Comparison of ENCODE assay signal across 14 mouse cellular contexts in genomic region chr11:118897114-118897841, GRCm38 (mm10). TPM values are rescaled to one million over a fixed set of nuclear protein-coding genes. Genes with fewer than 3 reads are reported as not detected.
DNase-seq lines count a peak whose midpoint lies in the region; ATAC-seq and TF ChIP-seq lines count a peak whose summit lies in the region.
"Had no signal": no experiment of that assay in that cellular context is flagged by ENCODE, and none has a peak within 500 bp of the region (broad histone marks: within the 10 kb centered on the region; RNA-seq: fewer than 3 reads in every experiment).

No protein-coding gene starts in this region.

- H3K4me3 ChIP-seq in hindbrain, embryonic 11.5 days (ENCODE audit: low read depth, low read length) = no peak overlapping the region
- H3K4me3 ChIP-seq in midbrain, postnatal 0 days (ENCODE audit: low read depth, low read length) = no peak overlapping the region
- H3K4me3 ChIP-seq in limb, embryonic 10.5 days = no peak overlapping the region
- H3K4me3 ChIP-seq: limb, embryonic 12.5 days had no signal

- DNase-seq in cerebellum, adult 18-20 months = peak; percentile 59 to 60
- no peak for DNase-seq in cerebellum, adult 9-10 months
- peak; percentile 53 to 58 for DNase-seq in cerebellum, postnatal 14 days
- no peak for DNase-seq in hindbrain, embryonic 11.5 days (ENCODE audit: low spot score)
- DNase-seq in midbrain, postnatal 0 days (ENCODE audit: low spot score) = no peak
- no peak for DNase-seq in limb, embryonic 10.5 days (ENCODE audit: low spot score)
- no peak for DNase-seq in embryo, embryonic 10.5 days (ENCODE audit: low spot score)
- DNase-seq in spleen, postnatal 36 days (ENCODE audit: low spot score in 2 of 2) = no peak
- DNase-seq: heart, adult 18-20 months; kidney, postnatal 25 days; lung, postnatal 10 days had no signal

- peak; percentile 64 for ATAC-seq in hindbrain, embryonic 11.5 days (ENCODE audit: low FRiP score)
- no peak for ATAC-seq in midbrain, postnatal 0 days (ENCODE audit: low FRiP score)

- H3K4me1 ChIP-seq in hindbrain, embryonic 11.5 days (replicated peaks; ENCODE audit: control insufficient read depth, insufficient read depth, low read length) = peaks cover 12% of the 10 kb centered on the region
- peaks cover 20% of the 10 kb centered on the region for H3K4me1 ChIP-seq in midbrain, postnatal 0 days (ENCODE audit: insufficient read depth, low read length)
- H3K4me1 ChIP-seq in limb, embryonic 10.5 days = peaks cover 54% of the 10 kb centered on the region

- H3K27ac ChIP-seq in hindbrain, embryonic 11.5 days (ENCODE audit: low read depth, low read length) = peak overlapping the region; percentile 62
- H3K27ac ChIP-seq in midbrain, postnatal 0 days (ENCODE audit: low read depth, low read length) = peak overlapping the region; percentile 39; the same call in 1 of the 2 replicates
- no peak overlapping the region for H3K27ac ChIP-seq in limb, embryonic 10.5 days
- H3K27ac ChIP-seq: limb, embryonic 12.5 days had no signal

- H3K4me2 ChIP-seq in hindbrain, embryonic 11.5 days (replicated peaks; ENCODE audit: low read depth, low read length) = no peak overlapping the region
- H3K4me2 ChIP-seq in midbrain, postnatal 0 days (ENCODE audit: low read depth, low read length, poor library complexity, severe bottlenecking) = no peak overlapping the region
- H3K4me2 ChIP-seq: limb, embryonic 12.5 days had no signal

- WGBS in hindbrain, embryonic 11.5 days = 55% methylated on average over 21 of the region's 21 CpGs
- 23% methylated on average over 21 of the region's 21 CpGs for WGBS in midbrain, postnatal 0 days
- WGBS in limb, embryonic 10.5 days = 72% methylated on average over 21 of the region's 21 CpGs

- no peak for TF ChIP-seq CTCF in midbrain, postnatal 0 days (IDR thresholded peaks at IDR 0.05)

- no peaks in the 10 kb centered on the region for H3K36me3 ChIP-seq in hindbrain, embryonic 11.5 days (ENCODE audit: control insufficient read depth, insufficient read depth, low read length)
- no peaks in the 10 kb centered on the region for H3K36me3 ChIP-seq in midbrain, postnatal 0 days (ENCODE audit: insufficient read depth, low read length)
- H3K36me3 ChIP-seq in limb, embryonic 10.5 days = no peaks in the 10 kb centered on the region
- H3K36me3 ChIP-seq: limb, embryonic 12.5 days had no signal

- peak overlapping the region; percentile 45 for H3K9ac ChIP-seq in hindbrain, embryonic 11.5 days (ENCODE audit: low read depth, low read length)
- no peak overlapping the region for H3K9ac ChIP-seq in midbrain, postnatal 0 days (replicated peaks; ENCODE audit: low read length, poor library complexity, severe bottlenecking)
- H3K9ac ChIP-seq: limb, embryonic 12.5 days had no signal

- no peaks in the 10 kb centered on the region for H3K27me3 ChIP-seq in hindbrain, embryonic 11.5 days (ENCODE audit: control insufficient read depth, insufficient read depth, low read length)
- H3K27me3 ChIP-seq in midbrain, postnatal 0 days (ENCODE audit: insufficient read depth, low read length) = no peaks in the 10 kb centered on the region
- H3K27me3 ChIP-seq in limb, embryonic 10.5 days (ENCODE audit: low read depth, poor library complexity, severe bottlenecking) = peaks cover 38% of the 10 kb centered on the region

- no peaks in the 10 kb centered on the region for H3K9me3 ChIP-seq in hindbrain, embryonic 11.5 days (ENCODE audit: control insufficient read depth, low read length)
- H3K9me3 ChIP-seq in midbrain, postnatal 0 days (ENCODE audit: low read length) = no peaks in the 10 kb centered on the region
- H3K9me3 ChIP-seq in limb, embryonic 10.5 days (replicated peaks) = no peaks in the 10 kb centered on the region
- H3K9me3 ChIP-seq: limb, embryonic 12.5 days had no signal

RNA-seq across cellular contexts. Expression of gene Rbfox3, which starts 14.1 kb away (rescaled TPM):
- polyA plus RNA-seq in hindbrain, embryonic 11.5 days (2014; fragmentation: Nextera tagmentation; extraction: Ambion mirVana) = 11.7 and 12.6 TPM in 2 replicates
- total RNA-seq in midbrain, postnatal 0 days (2014; rRNA removed) = 41.2 and 60.3 TPM in 2 replicates
- polyA plus RNA-seq in midbrain, postnatal 0 days (2015; fragmentation: Nextera tagmentation; extraction: Ambion mirVana) = 72.5 and 73.3 TPM in 2 replicates
- polyA plus RNA-seq in limb, embryonic 10.5 days (2016; fragmentation: Nextera tagmentation; extraction: Ambion mirVana) = 1.4 and 1.7 TPM in 2 replicates
- total RNA-seq: common myeloid progenitor, adult 5-6 weeks; hematopoietic stem cell, adult 5-6 weeks had no signal

Comparison
In these comparisons a context has a peak if more than half of its experiments do, and no peak if none do; other contexts are left out.
1. DNase-seq: peak in cerebellum, adult 18-20 months (2 of 2) and cerebellum, postnatal 14 days (2 of 2); none in cerebellum, adult 9-10 months (single experiment), hindbrain, embryonic 11.5 days (single experiment), midbrain, postnatal 0 days (single experiment), limb, embryonic 10.5 days (single experiment), embryo, embryonic 10.5 days (single experiment) and spleen, postnatal 36 days (0 of 2).